Comparison of ENCODE assay signal across 10 mouse cellular contexts in the genomic region with DNA sequence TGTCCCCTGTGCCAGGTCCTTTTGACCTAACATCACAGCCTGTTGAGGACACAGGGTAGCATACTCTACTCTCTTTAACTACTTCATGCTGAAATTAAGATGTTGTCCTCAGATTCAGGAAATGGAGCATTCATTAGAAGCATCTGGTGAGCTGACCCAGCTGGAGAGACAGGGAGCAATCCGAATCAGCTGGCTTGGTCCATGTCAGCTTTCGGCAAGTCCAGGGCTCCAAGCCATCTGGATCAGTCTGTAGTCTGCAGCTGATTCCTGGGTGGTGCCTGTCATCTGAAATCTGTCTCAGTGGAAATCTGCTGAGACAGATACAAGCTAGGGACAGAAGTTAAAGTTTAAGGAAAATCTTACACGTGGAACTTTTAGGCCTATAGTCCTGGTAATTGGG. TPM values are rescaled to one million over a fixed set of nuclear protein-coding genes. Genes with fewer than 3 reads are reported as not detected.
A peak's percentile ranks its signal among the peaks of the same experiment; 100 is the strongest.
DNase-seq lines count a peak whose midpoint lies in the region; ATAC-seq and TF ChIP-seq lines count a peak whose summit lies in the region.
"Had no signal": no experiment of that assay in that cellular context is flagged by ENCODE, and none has a peak within 500 bp of the region (broad histone marks: within the 10 kb centered on the region; RNA-seq: fewer than 3 reads in every experiment).

No protein-coding gene starts in this region.

- no peak for TF ChIP-seq POLR2A in testis, adult 2 months (IDR thresholded peaks at IDR 0.05; ENCODE audit: control insufficient read depth, low read depth, low read length)

- TF ChIP-seq EP300 in liver, postnatal 0 days (IDR thresholded peaks at IDR 0.05; ENCODE audit: low read depth), result no peak

- H3K9me3 ChIP-seq in hindbrain, postnatal 0 days (ENCODE audit: low read length), result no peaks in the 10 kb centered on the region
- no peaks in the 10 kb centered on the region for H3K9me3 ChIP-seq in hindbrain, embryonic 12.5 days (replicated peaks)
- H3K9me3 ChIP-seq in liver, postnatal 0 days (ENCODE audit: low read length), result no peaks in the 10 kb centered on the region
- no peaks in the 10 kb centered on the region for H3K9me3 ChIP-seq in forebrain, embryonic 10.5 days
- H3K9me3 ChIP-seq: hindbrain, embryonic 13.5 days had no signal

- H3K4me1 ChIP-seq in hindbrain, postnatal 0 days (ENCODE audit: insufficient read depth, low read length), result 0 out of 2 replicates have a peak, but pooled peaks cover 5% of the 10 kb centered on the region
- no peaks in the 10 kb centered on the region for H3K4me1 ChIP-seq in hindbrain, embryonic 12.5 days
- peaks cover 7% of the 10 kb centered on the region for H3K4me1 ChIP-seq in testis, adult 2 months (ENCODE audit: control insufficient read depth, insufficient read depth, low read length)
- H3K4me1 ChIP-seq in liver, postnatal 0 days (ENCODE audit: insufficient read depth), result peaks cover 34% of the 10 kb centered on the region
- H3K4me1 ChIP-seq in forebrain, embryonic 10.5 days, result 0 out of 2 replicates have a peak, but pooled peaks cover 12% of the 10 kb centered on the region
- H3K4me1 ChIP-seq: hindbrain, embryonic 13.5 days had no signal

- DNase-seq in hindbrain, postnatal 0 days (ENCODE audit: low spot score), result peak; percentile 63
- no peak for DNase-seq in testis, postnatal 14 days (ENCODE audit: low spot score)
- no peak for DNase-seq in liver, postnatal 0 days
- DNase-seq in forebrain, embryonic 10.5 days (ENCODE audit: extremely low spot score, low spot score), result no peak
- DNase-seq: cerebellum, adult 9-11 months had no signal

- no peak overlapping the region for H3K9ac ChIP-seq in hindbrain, postnatal 0 days (replicated peaks; ENCODE audit: low read length)
- no peak overlapping the region for H3K9ac ChIP-seq in hindbrain, embryonic 12.5 days
- no peak overlapping the region for H3K9ac ChIP-seq in liver, postnatal 0 days (replicated peaks)
- H3K9ac ChIP-seq: hindbrain, embryonic 13.5 days had no signal

- H3K36me3 ChIP-seq in hindbrain, postnatal 0 days (ENCODE audit: insufficient read depth, low read length), result no peaks in the 10 kb centered on the region
- H3K36me3 ChIP-seq in hindbrain, embryonic 12.5 days, result no peaks in the 10 kb centered on the region
- H3K36me3 ChIP-seq in testis, adult 2 months (ENCODE audit: control insufficient read depth, insufficient read depth, low read length), result no peaks in the 10 kb centered on the region
- H3K36me3 ChIP-seq in liver, postnatal 0 days (replicated peaks; ENCODE audit: insufficient read depth, low read length), result peaks cover 49% of the 10 kb centered on the region
- H3K36me3 ChIP-seq in forebrain, embryonic 10.5 days (replicated peaks), result no peaks in the 10 kb centered on the region
- H3K36me3 ChIP-seq: hindbrain, embryonic 13.5 days had no signal

- no peak overlapping the region for H3K27ac ChIP-seq in hindbrain, postnatal 0 days
- H3K27ac ChIP-seq in hindbrain, embryonic 12.5 days, result no peak overlapping the region
- no peak overlapping the region for H3K27ac ChIP-seq in testis, adult 2 months (ENCODE audit: control insufficient read depth, insufficient read depth, low read depth, low read length)
- H3K27ac ChIP-seq in liver, postnatal 0 days (ENCODE audit: low read depth), result no peak overlapping the region
- no peak overlapping the region for H3K27ac ChIP-seq in forebrain, embryonic 10.5 days
- H3K27ac ChIP-seq: hindbrain, embryonic 13.5 days had no signal

- peak; percentile 72 for ATAC-seq in hindbrain, postnatal 0 days
- ATAC-seq in hindbrain, embryonic 12.5 days (ENCODE audit: low FRiP score), result no peak
- no peak for ATAC-seq in liver, postnatal 0 days
- ATAC-seq in activated CD4-positive, CD25-positive, alpha-beta regulatory T cell, adult 4 months, result no peak
- ATAC-seq: CD4-positive, CD25-positive, alpha-beta regulatory T cell, adult 4 months had no signal

- H3K4me3 ChIP-seq in hindbrain, postnatal 0 days (ENCODE audit: low read length), result no peak overlapping the region
- H3K4me3 ChIP-seq in hindbrain, embryonic 12.5 days, result no peak overlapping the region
- H3K4me3 ChIP-seq in testis, adult 2 months (ENCODE audit: control insufficient read depth, low read depth, low read length), result peak overlapping the region; percentile 5
- no peak overlapping the region for H3K4me3 ChIP-seq in liver, postnatal 0 days (ENCODE audit: low read depth, low read length)
- no peak overlapping the region for H3K4me3 ChIP-seq in forebrain, embryonic 10.5 days
- H3K4me3 ChIP-seq: hindbrain, embryonic 13.5 days had no signal

- no peak for TF ChIP-seq CTCF in hindbrain, postnatal 0 days (IDR thresholded peaks at IDR 0.05; ENCODE audit: low read depth)
- no peak for TF ChIP-seq CTCF in testis, adult 2 months (IDR thresholded peaks at IDR 0.05; ENCODE audit: control insufficient read depth, insufficient read depth, insufficient replicate concordance, low read depth, low read length)
- no peak for TF ChIP-seq CTCF in liver, postnatal 0 days (IDR thresholded peaks at IDR 0.05; ENCODE audit: low read depth)

- H3K4me2 ChIP-seq in hindbrain, postnatal 0 days (ENCODE audit: low read depth, low read length), result no peak overlapping the region
- H3K4me2 ChIP-seq in hindbrain, embryonic 12.5 days (replicated peaks), result no peak overlapping the region
- H3K4me2 ChIP-seq in liver, postnatal 0 days (ENCODE audit: low read depth, low read length), result peak overlapping the region; percentile 15; the same call in 1 of the 2 replicates
- H3K4me2 ChIP-seq: hindbrain, embryonic 13.5 days had no signal

- WGBS in hindbrain, postnatal 0 days, result 36% methylated on average over 3 of the region's 3 CpGs
- 64% methylated on average over 3 of the region's 3 CpGs for WGBS in hindbrain, embryonic 12.5 days
- WGBS in liver, postnatal 0 days (ENCODE audit: insufficient replicate concordance), result 68% methylated on average over 3 of the region's 3 CpGs
- 76% methylated on average over 3 of the region's 3 CpGs for WGBS in forebrain, embryonic 10.5 days

- no peaks in the 10 kb centered on the region for H3K27me3 ChIP-seq in hindbrain, postnatal 0 days (ENCODE audit: insufficient read depth, low read length)
- no peaks in the 10 kb centered on the region for H3K27me3 ChIP-seq in hindbrain, embryonic 12.5 days
- no peaks in the 10 kb centered on the region for H3K27me3 ChIP-seq in testis, adult 2 months (ENCODE audit: control insufficient read depth, insufficient read depth, low read length)
- H3K27me3 ChIP-seq in liver, postnatal 0 days (ENCODE audit: insufficient read depth, low read length), result no peaks in the 10 kb centered on the region
- H3K27me3 ChIP-seq in forebrain, embryonic 10.5 days (ENCODE audit: poor library complexity, severe bottlenecking), result no peaks in the 10 kb centered on the region
- H3K27me3 ChIP-seq: hindbrain, embryonic 13.5 days had no signal

RNA-seq across cellular contexts. Expression of a gene that starts 23.9 kb away (rescaled TPM):
- total RNA-seq in hindbrain, postnatal 0 days (2014; rRNA removed), result 23.5 and 28.8 TPM in 2 replicates
- polyA plus RNA-seq in hindbrain, postnatal 0 days (2015; fragmentation: Nextera tagmentation; extraction: Ambion mirVana), result 59.1 and 59.8 TPM in 2 replicates
- 47.1 and 53.6 TPM in 2 replicates for polyA plus RNA-seq in hindbrain, embryonic 12.5 days (2016; fragmentation: Nextera tagmentation; extraction: Ambion mirVana)
- 21.0 and 27.7 TPM in 2 replicates for polyA plus RNA-seq in testis, adult 2 months (2012; rRNA removed)
- polyA plus RNA-seq in liver, postnatal 0 days (2015; fragmentation: Nextera tagmentation; extraction: Ambion mirVana), result 175 and 212 TPM in 2 replicates
- polyA plus RNA-seq in activated CD4-positive, CD25-positive, alpha-beta regulatory T cell, adult 4 months (2017; shearing (Covaris generic)), result 1 to 10 TPM; 1.0 to 1.2 TPM
- polyA plus RNA-seq in forebrain, embryonic 10.5 days (2016; fragmentation: Nextera tagmentation; extraction: Ambion mirVana), result 36.9 and 38.9 TPM in 2 replicates

Comparison
In these comparisons a context has a peak if more than half of its experiments do, and no peak if none do; other contexts are left out.
1. RNA of a gene that starts 23.9 kb away (polyA plus RNA-seq): 175 to 212 TPM in liver, postnatal 0 days, 59.1 to 59.8 TPM in hindbrain, postnatal 0 days, 47.1 to 53.6 TPM in hindbrain, embryonic 12.5 days, 36.9 to 38.9 TPM in forebrain, embryonic 10.5 days and 21.0 to 27.7 TPM in testis, adult 2 months; 1.0 to 1.2 TPM in activated CD4-positive, CD25-positive, alpha-beta regulatory T cell, adult 4 months; every median in the first group is over 10 times any median in the second.